Mouse (Mus musculus) spleen, adult 2 months (tissue): ENCODE measurements around the gene Ndufb4. TPM values are rescaled to one million over a fixed set of nuclear protein-coding genes. Genes with fewer than 3 reads are reported as not detected.
"Not testable (repeated sequence)": the region's sequence is repeated elsewhere in the genome, so short reads cannot be mapped to it uniquely, and the experiment has no call there.

Experiments
- DNase-seq, 2 experiments: peaks; one replicate each; pipeline versions ENCODE4 v3.0.0 to v3.0.0-alpha.2; 2012 to 2021; ENCODE audit warnings: low spot score in 2 of 2, low read depth in 1 of 2
- H3K27ac ChIP-seq: fragments of 200-500 bp; 2 replicates; pipeline ENCODE4 v1.5.1; 2012; ENCODE audit warnings: low read length, inconsistent platforms; ENCODE audit not compliant: insufficient read depth
- H3K27me3 ChIP-seq: fragments of 200-500 bp; 2 replicates; pipeline ENCODE4 v1.6.1; 2012; ENCODE audit warnings: mild to moderate bottlenecking, moderate library complexity, low read length, inconsistent platforms; ENCODE audit not compliant: control insufficient read depth, insufficient read depth
- H3K36me3 ChIP-seq: fragments of 200-500 bp; 2 replicates; pipeline ENCODE4 v1.6.1; 2012; ENCODE audit warnings: mild to moderate bottlenecking, low read length, inconsistent platforms; ENCODE audit not compliant: control insufficient read depth, insufficient read depth
- H3K4me1 ChIP-seq: fragments of 200-500 bp; 2 replicates; pipeline ENCODE4 v1.6.1; 2011; ENCODE audit warnings: inconsistent platforms; ENCODE audit not compliant: control insufficient read depth, insufficient read depth, insufficient read length
- H3K4me3 ChIP-seq: fragments of 200-500 bp; 2 replicates; pipeline ENCODE4 v1.5.1; 2011; ENCODE audit warnings: mild to moderate bottlenecking, inconsistent platforms; ENCODE audit not compliant: insufficient read depth, insufficient read length; ENCODE audit errors: extremely low read depth
- CTCF ChIP-seq: fragments of 200-500 bp; IDR thresholded peaks from 2 replicates; pipeline ENCODE4 v1.5.1; 2011; ENCODE audit warnings: mild to moderate bottlenecking, inconsistent platforms; ENCODE audit not compliant: insufficient read depth, insufficient read length, insufficient replicate concordance; ENCODE audit errors: extremely low read depth
- POLR2A ChIP-seq: fragments of 200-500 bp; IDR thresholded peaks from 2 replicates; pipeline ENCODE4 v1.6.1; 2011; ENCODE audit warnings: low read depth, low read length, inconsistent platforms
- WGBS: fragments of 180-500 bp; shearing (Covaris S2); methylation state at CpG from one replicate; pipeline ENCODE4 v1.1.7; 2018; 5-methylcytosine and 5-hydroxymethylcytosine counted together
- polyA plus RNA-seq: library from polyadenylated mRNA; depleted of rRNA; stranded (reverse); fragments of >200 nt; gene quantifications from 2 replicates; pipeline ENCODE4 v1.2.3, GENCODE M21; 2012; rRNA removed

Gene Ndufb4
- polyA plus RNA-seq = 16.0 and 33.0 TPM in 2 replicates

GRCm38 (mm10) chr16:37653731-37654657 is at the start of gene Ndufb4:
TSS of gene Ndufb4 (minus strand) at chr16:37654453.
- TF ChIP-seq CTCF = no peak
- TF ChIP-seq POLR2A = no peak
- no peaks in the 10 kb centered on the region for H3K36me3 ChIP-seq
- peak; percentile 94 to 95 for DNase-seq
- H3K27ac ChIP-seq = peak within 1 kb of the TSS; percentile 38; the same call in 1 of the 2 replicates
- WGBS = under 1% methylated on average over 52 of the region's 58 CpGs
- peaks cover 7% of the 10 kb centered on the region for H3K4me1 ChIP-seq
- peak within 1 kb of the TSS; percentile 90 for H3K4me3 ChIP-seq
- H3K27me3 ChIP-seq = no peaks in the 10 kb centered on the region

- 68% methylated on average over 5 of the region's 5 CpGs for WGBS
- TF ChIP-seq CTCF (no peak), POLR2A (no peak)
- H3K36me3 ChIP-seq = no peaks in the 10 kb centered on the region
- no peak overlapping the region for H3K27ac ChIP-seq
- no peak for DNase-seq
- no peak overlapping the region for H3K4me3 ChIP-seq
- H3K4me1 ChIP-seq = no peaks in the 10 kb centered on the region
- no peaks in the 10 kb centered on the region for H3K27me3 ChIP-seq
Observed at GRCm38 (mm10) chr16:37703884-37704283, 49.6 kb upstream of the Ndufb4 start.

- not testable (repeated sequence) for H3K27ac ChIP-seq, DNase-seq, H3K27me3 ChIP-seq, H3K4me1 ChIP-seq, H3K4me3 ChIP-seq, H3K36me3 ChIP-seq
Observed at GRCm38 (mm10) chr16:37700071-37700470, 45.8 kb upstream of the Ndufb4 start.

GRCm38 (mm10) chr16:37698767-37699166 is 44.5 kb upstream of the Ndufb4 start:
- no peak overlapping the region for H3K27ac ChIP-seq
- H3K27me3 ChIP-seq = no peaks in the 10 kb centered on the region
- TF ChIP-seq POLR2A (no peak), CTCF (no peak)
- no peak for DNase-seq
- H3K4me3 ChIP-seq = no peak overlapping the region
- no peaks in the 10 kb centered on the region for H3K4me1 ChIP-seq
- no peaks in the 10 kb centered on the region for H3K36me3 ChIP-seq
- 92% methylated on average over 6 of the region's 6 CpGs for whole genome bisulfite sequencing

DNA sequence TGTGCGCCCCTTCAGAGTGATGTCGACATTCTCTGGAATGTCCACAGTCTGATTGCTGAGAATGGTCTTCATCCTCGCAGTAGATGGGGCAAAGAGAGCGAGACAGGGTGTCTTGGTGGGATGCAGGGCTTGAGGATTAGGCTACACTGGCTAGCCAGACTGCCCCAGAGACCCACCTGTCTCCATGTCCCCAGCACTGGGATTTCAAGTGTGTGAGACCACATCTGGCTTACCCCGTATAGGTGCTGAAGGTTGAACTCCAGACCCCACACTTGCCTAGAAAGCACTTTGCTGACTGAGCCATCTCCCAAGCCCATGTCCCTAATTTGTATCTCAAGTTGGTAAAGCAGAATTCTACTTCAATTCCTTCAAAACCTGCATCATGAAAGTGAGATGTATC is 43.0 kb upstream of the Ndufb4 start:
- H3K27ac ChIP-seq = no peak overlapping the region
- no peak overlapping the region for H3K4me3 ChIP-seq
- no peak for TF ChIP-seq POLR2A
- no peak for TF ChIP-seq CTCF
- 95% methylated on average over 5 of the region's 5 CpGs for WGBS
- DNase-seq = no peak
- H3K4me1 ChIP-seq = no peaks in the 10 kb centered on the region
- H3K36me3 ChIP-seq = no peaks in the 10 kb centered on the region
- H3K27me3 ChIP-seq = no peaks in the 10 kb centered on the region

DNA sequence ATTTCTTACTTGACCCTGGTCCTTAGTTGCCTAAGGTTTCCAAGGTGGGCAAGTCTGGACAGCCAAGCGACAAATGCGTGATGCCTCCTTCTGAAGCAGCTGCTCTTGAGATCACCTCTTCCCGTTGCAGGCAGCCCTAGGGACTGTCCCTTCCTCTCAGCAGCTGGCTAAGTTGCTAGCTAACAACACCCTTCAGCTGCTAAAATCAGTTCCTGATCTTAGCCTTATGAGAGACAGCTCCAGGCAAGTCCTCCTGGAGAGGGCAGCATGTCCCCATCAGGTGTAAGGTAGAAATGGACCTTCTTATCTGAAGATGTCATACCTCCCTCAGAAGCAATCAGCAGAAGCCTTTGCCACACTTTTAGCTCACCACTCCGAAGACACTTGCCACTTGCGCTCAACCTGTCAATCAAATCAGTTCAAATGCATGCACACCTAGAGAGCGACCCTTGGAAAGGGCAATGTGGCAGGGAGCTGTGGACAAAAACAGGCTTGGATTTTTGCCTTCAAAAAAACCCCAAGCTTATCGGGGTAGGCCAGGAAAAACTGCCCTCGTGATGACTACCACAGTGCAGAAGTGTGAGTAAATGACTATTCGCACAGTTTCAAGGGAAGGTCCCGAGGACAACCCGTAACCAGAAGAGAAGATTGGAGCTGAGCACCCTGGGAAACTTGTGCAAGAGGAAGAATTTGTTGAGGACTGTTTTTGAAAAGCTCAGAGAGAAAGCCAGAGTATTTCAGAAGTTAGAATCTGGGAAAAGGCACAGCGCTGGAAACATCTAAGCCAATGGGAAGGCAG is 36.9 kb upstream of the Ndufb4 start:
- peak in 1 of 2 experiments; percentile 23 for DNase-seq
- 65% methylated on average over 12 of the region's 12 CpGs for WGBS
- no peak overlapping the region for H3K27ac ChIP-seq

More for the DNA sequence above, 36.9 kb upstream of the Ndufb4 start:
- H3K4me1 ChIP-seq = peaks cover 5% of the 10 kb centered on the region; the same call in 1 of the 2 replicates
- no peaks in the 10 kb centered on the region for H3K27me3 ChIP-seq
- no peaks in the 10 kb centered on the region for H3K36me3 ChIP-seq
- no peak overlapping the region for H3K4me3 ChIP-seq
- no peak for TF ChIP-seq POLR2A
- TF ChIP-seq CTCF = no peak
